Mouse (Mus musculus): ENCODE results near the gene Gpc2. TPM values are rescaled to one million over a fixed set of nuclear protein-coding genes. Genes with fewer than 3 reads are reported as not detected.

The Gpc2 gene
- 1 to 10 TPM; 1.4 to 1.5 TPM for total RNA-seq (2023)

DNA sequence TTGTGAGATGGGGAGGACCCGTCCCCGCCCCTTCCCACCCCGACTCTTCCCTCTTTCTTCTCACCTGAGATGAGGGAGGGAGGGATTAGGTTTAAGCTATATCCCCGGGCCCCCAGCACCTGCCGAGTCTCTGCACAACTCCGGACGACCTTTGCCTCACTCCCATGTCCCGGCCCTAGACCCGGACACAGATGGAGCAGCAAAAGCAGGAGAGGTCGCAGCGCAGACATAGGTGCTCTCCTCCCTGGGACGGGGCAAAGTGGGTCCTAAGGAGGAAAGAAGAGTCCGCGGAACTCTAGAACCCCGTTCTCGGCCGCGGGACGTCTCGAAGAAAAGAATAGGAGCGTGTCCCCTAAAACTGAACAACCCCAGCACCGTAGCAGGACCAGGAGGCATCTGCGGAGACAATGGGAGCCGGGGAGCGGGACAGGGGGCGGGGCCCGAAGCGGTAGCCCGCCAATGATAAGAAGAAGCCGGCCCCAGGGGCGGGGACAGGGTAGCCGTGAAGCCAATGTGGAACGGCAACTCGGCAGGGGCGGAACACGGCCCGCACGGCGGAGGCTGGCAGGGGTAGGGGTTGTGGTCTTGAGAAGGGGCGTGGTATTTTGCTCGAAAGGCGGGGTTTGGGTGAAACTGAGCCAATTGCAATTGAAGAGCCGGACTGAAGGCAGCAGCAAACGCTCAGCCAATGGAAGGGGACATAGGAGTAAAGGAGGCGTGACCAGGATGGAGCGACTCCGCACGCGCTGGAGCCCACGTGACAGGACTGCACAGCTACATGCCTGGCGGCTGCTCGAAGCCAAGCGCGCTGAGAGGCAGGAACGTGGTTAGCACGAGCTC, at the start of gene Gpc2, which contains the start of the genes Gm43720 and Stag3:
Gpc2 (minus strand) TSS at position 421 of the 840 bp plus-strand sequence.
Gm43720 (minus strand) TSS at position 374 of the 840 bp plus-strand sequence.
Stag3 (plus strand) TSS at position 656 of the 840 bp plus-strand sequence.

DNA sequence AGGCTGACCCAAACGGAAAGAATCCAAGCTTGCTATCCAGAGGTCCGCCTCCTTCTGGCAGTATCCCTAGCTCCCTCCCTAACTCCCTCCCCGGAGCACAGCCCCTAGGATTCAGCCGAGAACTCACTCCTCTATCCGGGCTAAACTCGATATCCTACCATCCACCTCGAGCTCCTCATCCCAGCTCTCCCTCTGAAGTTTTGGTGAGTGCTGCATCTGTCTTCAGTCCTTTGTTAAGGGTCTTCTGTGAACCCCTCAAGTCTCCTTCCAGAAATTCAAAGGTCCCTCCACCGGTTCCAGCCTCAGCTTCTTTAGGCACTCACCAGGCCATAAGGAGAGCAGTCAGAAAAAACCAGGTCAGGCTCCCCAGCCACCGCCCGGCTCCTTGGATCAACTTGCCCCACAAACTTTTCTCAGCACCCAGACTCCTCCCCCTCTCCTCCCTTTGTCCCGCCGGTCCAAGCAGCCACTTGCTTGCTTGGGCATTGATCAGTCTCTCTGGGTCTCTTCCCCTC, 7.3 kb downstream of the Gpc2 start, which contains the start of gene Gal3st4:
Gal3st4 (minus strand) TSS at position 432 of the 515 bp plus-strand sequence.

DNA sequence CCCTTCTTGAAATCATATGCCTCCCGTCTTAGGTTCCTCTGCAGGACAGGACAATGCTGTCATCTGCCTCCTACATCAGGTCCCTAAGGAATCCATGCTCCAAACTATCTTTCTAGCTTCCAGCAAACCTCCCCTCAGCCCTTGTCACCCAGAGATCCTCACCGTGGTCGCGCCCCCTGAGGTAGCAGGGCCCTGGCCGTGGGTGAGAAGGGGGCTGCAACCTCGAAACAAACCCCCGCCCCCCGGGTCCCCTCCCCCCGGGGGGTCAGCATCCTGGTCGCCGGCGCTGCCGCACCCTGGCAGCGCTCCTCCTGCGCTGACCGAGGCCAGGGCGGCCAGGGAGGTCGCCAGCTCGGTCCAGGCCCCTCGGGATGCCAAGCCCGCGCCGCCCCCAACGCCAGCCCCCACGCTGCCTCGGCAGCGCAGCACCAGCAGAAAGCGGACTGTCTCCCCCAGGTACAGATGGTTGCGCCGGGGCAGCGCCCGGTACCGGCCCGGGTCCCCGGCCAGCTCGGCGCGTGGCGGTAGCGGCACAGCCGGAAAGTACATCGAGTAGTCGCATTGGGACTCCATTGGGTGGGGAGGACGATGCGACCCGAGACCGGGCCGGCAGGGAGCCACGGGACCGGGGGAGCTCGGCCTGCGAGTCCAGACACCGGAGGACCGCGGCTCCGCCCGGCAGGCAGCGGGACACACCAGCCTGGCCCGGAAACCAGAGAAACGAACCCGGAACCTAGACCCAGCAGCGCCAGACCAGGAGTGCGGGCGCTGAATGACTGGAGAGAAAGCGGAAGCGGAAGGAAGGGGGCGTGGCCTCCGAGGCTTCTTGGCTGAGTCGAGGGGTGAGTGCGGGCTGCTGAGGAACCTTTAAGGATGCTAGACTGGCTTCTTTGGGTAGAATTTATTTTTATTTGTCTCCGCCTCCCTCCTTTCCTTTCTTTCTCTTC, 16.3 kb downstream of the Gpc2 start, which contains the start of gene BC037034:
BC037034 (minus strand) TSS at position 774 of the 947 bp plus-strand sequence.

DNA sequence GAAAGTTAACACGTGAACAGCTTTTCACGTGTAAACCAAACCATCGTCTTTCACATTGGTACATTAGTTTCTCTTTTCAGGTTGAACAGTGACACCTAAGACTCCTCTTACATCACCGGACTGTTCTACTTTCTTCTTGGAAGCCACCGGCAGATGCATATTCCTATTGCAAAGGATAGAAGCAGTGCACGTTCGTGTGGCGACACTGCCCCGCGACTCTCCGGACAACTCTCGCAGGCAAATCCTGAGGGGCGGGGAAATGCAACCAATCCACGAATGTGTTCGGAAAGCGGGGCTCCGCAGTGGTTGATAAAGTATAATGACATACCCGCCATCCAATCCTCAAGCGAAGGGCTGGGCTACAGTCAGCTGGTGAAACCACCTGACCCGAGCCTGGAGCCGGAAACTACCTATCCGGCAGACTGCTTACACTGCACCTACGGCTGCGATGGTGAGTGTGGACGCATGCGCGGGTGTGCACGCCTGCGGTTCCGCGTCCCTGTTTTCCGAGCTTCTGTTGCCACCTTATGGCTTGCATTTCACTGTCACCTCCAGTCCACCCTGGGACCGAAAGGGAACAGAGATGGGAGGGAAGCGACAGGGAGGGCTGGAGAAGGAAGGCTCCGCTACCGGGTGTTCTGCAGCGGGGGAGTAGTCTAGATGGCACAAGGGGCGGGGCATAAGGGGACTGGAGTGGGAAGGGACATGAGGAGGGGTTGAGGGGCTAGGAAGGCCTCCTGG, 24.3 kb downstream of the Gpc2 start, which contains the start of gene Lamtor4:
Lamtor4 (plus strand) TSS at position 130 of the 741 bp plus-strand sequence.

DNA sequence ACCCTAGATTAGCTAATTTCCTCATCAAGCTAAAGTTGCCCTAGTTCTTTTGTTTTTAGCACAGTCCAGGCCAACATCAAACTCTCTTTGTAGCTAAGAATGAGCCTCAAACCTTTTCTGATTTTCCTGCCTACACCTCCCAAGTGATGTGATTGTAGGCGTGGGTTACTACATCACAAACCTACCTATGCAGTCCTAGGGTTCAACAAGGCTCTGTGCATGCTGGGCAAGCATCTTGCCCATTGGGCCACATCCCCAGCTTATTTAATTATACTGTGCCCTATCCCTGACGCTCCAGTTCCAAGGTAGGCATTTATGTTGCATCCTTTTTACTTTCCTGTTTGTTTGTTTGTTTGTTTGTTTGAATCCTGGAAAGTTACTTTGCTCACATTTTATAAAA, 54.1 kb downstream of the Gpc2 start, which contains the start of gene Nxpe5:
Nxpe5 (plus strand) TSS at position 199 of the 400 bp plus-strand sequence.

Other genes with a start within 250 kb of the Gpc2 start
- gene Smok3c, start 226.8 kb downstream of the Gpc2 start, total RNA-seq (2023): not detected
- 10 to 100 TPM; 22.9 to 24.4 TPM for gene Zkscan1, start 194.9 kb downstream of the Gpc2 start, total RNA-seq (2023)
- gene Zscan21, start 163.1 kb downstream of the Gpc2 start, total RNA-seq (2023): 10 to 100 TPM; 13.3 to 18.2 TPM
- 10 to 100 TPM in 1 of 2 experiments, 1 to 10 TPM in 1; 9.4 to 10.4 TPM for gene Zfp113, start 124.3 kb downstream of the Gpc2 start, total RNA-seq (2023)
- 10 to 100 TPM; 52.3 to 55.0 TPM for gene Cops6, start 118.9 kb downstream of the Gpc2 start, total RNA-seq (2023)
- gene Ap4m1, start 108.0 kb downstream of the Gpc2 start, total RNA-seq (2023): 10 to 100 TPM; 28.2 to 28.4 TPM
- 10 to 100 TPM; 76.0 to 81.5 TPM for gene Mcm7, start 107.6 kb downstream of the Gpc2 start, total RNA-seq (2023)
- 10 to 100 TPM; 27.6 to 32.2 TPM for gene Taf6, start 92.6 kb downstream of the Gpc2 start, total RNA-seq (2023)
- gene Cnpy4, start 92.5 kb downstream of the Gpc2 start, total RNA-seq (2023): 10 to 100 TPM; 16.9 to 17.7 TPM
- gene Mblac1, start 85.7 kb downstream of the Gpc2 start, total RNA-seq (2023): 1 to 10 TPM; 1.3 to 2.1 TPM
- not detected for gene Nxpe5, start 54.1 kb downstream of the Gpc2 start, total RNA-seq (2023)
- 10 to 100 TPM; 38.1 to 38.9 TPM for gene Lamtor4, start 24.5 kb downstream of the Gpc2 start, total RNA-seq (2023)
- gene BC037034, start 16.0 kb downstream of the Gpc2 start, total RNA-seq (2023): 10 to 100 TPM; 58.2 to 71.8 TPM
- gene Gal3st4, start 7.2 kb downstream of the Gpc2 start, total RNA-seq (2023): not detected
- not detected for gene Gm43720, start within 50 bp of the Gpc2 start, total RNA-seq (2023)
- gene Stag3, start 235 bp upstream of the Gpc2 start, total RNA-seq (2023): not detected
- 1 to 10 TPM; 3.6 to 6.8 TPM for gene Pvrig, start 62.0 kb upstream of the Gpc2 start, total RNA-seq (2023)
- gene Zfp157, start 161.5 kb upstream of the Gpc2 start, total RNA-seq (2023): 10 to 100 TPM; 21.2 to 21.7 TPM

Data from T-cell, adult 66 days (primary cell).